Mouse (Mus musculus) brain, embryonic 14.5 days (tissue): Measurements from ENCODE around the gene Nit2.

Source experiments
- CTCF ChIP-seq: fragments of 200-500 bp; IDR thresholded peaks from 2 replicates; pipeline ENCODE4 v1.5.1; 2012; ENCODE audit warnings: inconsistent platforms, mild to moderate bottlenecking, moderate library complexity, borderline replicate concordance; ENCODE audit not compliant: insufficient read depth, insufficient read length; ENCODE audit errors: extremely low read depth
- POLR2A ChIP-seq: fragments of 200-500 bp; IDR thresholded peaks from 2 replicates; pipeline ENCODE4 v1.6.1; 2012; ENCODE audit warnings: mild to moderate bottlenecking, inconsistent platforms, borderline replicate concordance; ENCODE audit not compliant: poor library complexity, insufficient read depth, insufficient read length, severe bottlenecking; ENCODE audit errors: extremely low read depth

DNA sequence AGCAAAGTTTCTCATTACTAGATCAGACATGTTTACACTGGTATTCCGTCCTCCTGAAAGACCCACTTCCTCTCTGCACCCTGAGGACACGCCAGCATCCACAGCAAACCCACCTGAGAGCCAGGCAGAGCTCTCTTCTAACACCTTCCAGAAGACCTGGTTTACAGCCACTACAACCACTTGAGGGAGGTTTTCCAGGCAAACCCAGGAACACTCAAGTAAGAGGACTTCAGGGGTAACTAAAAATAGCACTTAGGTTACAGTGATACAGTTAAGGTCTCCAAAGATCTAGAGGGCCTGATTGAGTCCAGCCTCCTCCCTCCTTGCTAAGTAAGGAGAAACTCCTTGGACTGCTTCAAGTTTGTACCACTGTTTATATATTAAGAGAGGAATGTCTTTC lies 41.2 kb upstream of the Nit2 start:
- TF ChIP-seq CTCF, result no peak
- no peak for TF ChIP-seq POLR2A
